Mouse (Mus musculus): ENCODE data around the gene Hsd3b7.

DNA sequence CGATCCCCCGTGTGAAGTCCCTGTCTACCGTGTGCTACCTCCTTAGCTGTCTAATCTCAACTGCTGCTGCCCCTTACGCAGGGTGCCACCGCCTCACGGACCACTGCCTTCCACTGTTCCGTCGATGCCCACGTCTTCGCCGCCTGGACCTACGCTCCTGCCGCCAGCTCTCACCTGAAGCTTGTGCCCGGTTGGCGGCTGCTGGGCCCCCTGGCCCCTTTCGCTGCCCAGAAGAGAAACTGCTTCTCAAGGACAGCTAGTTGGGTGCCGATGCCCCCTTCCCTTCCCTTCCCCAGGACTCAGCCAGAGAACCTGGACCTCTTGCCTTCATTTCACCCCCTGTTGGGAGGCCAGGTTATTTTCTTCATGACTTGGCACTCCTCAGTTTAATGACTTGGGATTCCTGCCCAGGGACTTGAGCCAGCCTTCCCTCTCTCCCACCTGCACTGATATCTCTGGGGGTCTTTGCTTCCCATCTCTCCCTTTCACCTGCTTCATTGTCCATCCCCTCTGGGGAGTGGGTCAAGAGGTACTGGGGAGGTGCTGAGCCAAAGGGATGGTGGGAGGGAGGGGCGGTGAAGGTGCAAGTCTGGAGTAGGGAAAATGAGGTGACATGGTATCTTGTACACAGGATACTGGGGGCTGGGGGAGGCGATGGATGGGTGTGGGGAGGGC, 32.6 kb upstream of the Hsd3b7 start:
- TF ChIP-seq MAFK (IDR thresholded peaks at IDR 0.05; ENCODE audit: insufficient read depth, low read depth, low read length) (no peak), HCFC1 (IDR thresholded peaks at IDR 0.05; ENCODE audit: borderline replicate concordance, insufficient read depth, low read length) (no peak), ZC3H11A (IDR thresholded peaks at IDR 0.05; ENCODE audit: borderline replicate concordance, low read depth, low read length) (no peak), CHD2 (IDR thresholded peaks at IDR 0.05; ENCODE audit: low read depth, low read length) (no peak)

All from ES-E14 (cell line).